Mouse (Mus musculus) kidney, adult 9 months (tissue): ENCODE results near the gene Pex14.
"Not testable (repeated sequence)": the region's sequence is repeated elsewhere in the genome, so short reads cannot be mapped to it uniquely, and the experiment has no call there.

Experiments
- DNase-seq: peaks from one replicate; pipeline ENCODE4 v3.0.0; 2022

Gene Pex14

GRCm38 (mm10) chr4:149101456-149101855 lies 1.8 kb upstream of the Pex14 start:
- no peak for DNase-seq

- not testable (repeated sequence) for DNase-seq
Observed at GRCm38 (mm10) chr4:149100449-149100848, 773 bp upstream of the Pex14 start.

GRCm38 (mm10) chr4:149098571-149098970 lies 1.1 kb downstream of the Pex14 start:
- DNase-seq = no peak

- peak; percentile 56 for DNase-seq
Observed at GRCm38 (mm10) chr4:149097956-149098355, 1.7 kb downstream of the Pex14 start.

GRCm38 (mm10) chr4:149091364-149091763 lies 8.3 kb downstream of the Pex14 start:
- DNase-seq = no peak

GRCm38 (mm10) chr4:149085381-149085780 lies 14.3 kb downstream of the Pex14 start:
- DNase-seq = no peak

- DNase-seq = peak; percentile 94
Observed at GRCm38 (mm10) chr4:149081528-149081927, 18.1 kb downstream of the Pex14 start.

- no peak for DNase-seq
Observed at GRCm38 (mm10) chr4:149080111-149080510, 19.6 kb downstream of the Pex14 start.

GRCm38 (mm10) chr4:149079629-149080028 lies 20.0 kb downstream of the Pex14 start:
- DNase-seq = peak; percentile 59

- peak; percentile 54 for DNase-seq
Observed at GRCm38 (mm10) chr4:149078261-149078660, 21.4 kb downstream of the Pex14 start.

- DNase-seq = peak; percentile 82
Observed at GRCm38 (mm10) chr4:149075871-149076575, 23.7 kb downstream of the Pex14 start.

- DNase-seq = no peak
Observed at GRCm38 (mm10) chr4:149075073-149075472, 24.6 kb downstream of the Pex14 start.

GRCm38 (mm10) chr4:149066672-149067551 lies 32.8 kb downstream of the Pex14 start:
- DNase-seq = no peak

- no peak for DNase-seq
Observed at GRCm38 (mm10) chr4:149064061-149064854, 35.4 kb downstream of the Pex14 start.

GRCm38 (mm10) chr4:149062406-149063318 lies 37.0 kb downstream of the Pex14 start:
- DNase-seq = no peak

GRCm38 (mm10) chr4:149061432-149061718 lies 38.3 kb downstream of the Pex14 start:
- DNase-seq = no peak

GRCm38 (mm10) chr4:149060621-149061431 lies 38.9 kb downstream of the Pex14 start:
- no peak for DNase-seq

- no peak for DNase-seq
Observed at GRCm38 (mm10) chr4:149059713-149060112, 40.0 kb downstream of the Pex14 start.

- no peak for DNase-seq
Observed at GRCm38 (mm10) chr4:149058298-149058697, 41.4 kb downstream of the Pex14 start.

GRCm38 (mm10) chr4:149057470-149057869 lies 42.2 kb downstream of the Pex14 start:
- DNase-seq = no peak

GRCm38 (mm10) chr4:149056957-149057356 lies 42.7 kb downstream of the Pex14 start:
- no peak for DNase-seq
